Mouse (Mus musculus): ENCODE results near the gene Por. TPM values are rescaled to one million over a fixed set of nuclear protein-coding genes. Genes with fewer than 3 reads are reported as not detected.

The Por gene
- polyA plus RNA-seq, 1 experiment from 2014 or later, result 63.5 TPM

DNA sequence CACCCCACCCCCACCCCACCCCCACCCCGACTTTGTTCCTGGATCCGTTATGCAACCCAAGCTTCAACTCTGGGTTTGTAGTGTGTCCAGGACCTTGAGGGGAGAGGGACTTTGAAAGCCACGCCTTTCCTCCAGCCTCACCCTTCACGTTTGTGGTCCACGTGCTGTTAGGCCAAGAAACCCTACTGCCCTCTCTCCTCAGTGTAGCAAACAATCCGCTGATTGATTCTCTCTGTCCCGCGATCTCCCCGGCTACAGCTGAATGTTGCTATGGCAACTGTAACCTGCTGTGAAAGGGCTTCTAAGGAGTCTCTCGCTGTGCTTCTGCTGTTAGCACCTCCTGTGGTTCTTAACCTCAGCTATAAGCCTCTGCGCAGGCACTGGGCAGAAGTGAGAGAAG, 5.0 kb downstream of the Por start:
- Histone ChIP-seq H3K9me3 (replicated peaks; ENCODE audit: control insufficient read depth, low read length) (no peaks in the 10 kb centered on the region), H3K9ac (replicated peaks; ENCODE audit: low read length) (peak overlapping the region; percentile 1; the same call in 1 of the 2 replicates), H3K4me2 (ENCODE audit: low read depth, low read length) (peak overlapping the region; percentile 3), H3K36me3 (replicated peaks; ENCODE audit: control insufficient read depth, insufficient read depth, low read depth, low read length) (no peaks in the 10 kb centered on the region), H3K4me1 (ENCODE audit: control insufficient read depth, insufficient read depth, low read length) (no peaks in the 10 kb centered on the region; the same call in none of the 2 replicates), H3K27me3 (ENCODE audit: control insufficient read depth, insufficient read depth, low read length) (no peaks in the 10 kb centered on the region), H3K4me3 (ENCODE audit: low read depth, low read length) (no peak overlapping the region), H3K27ac (replicated peaks; ENCODE audit: low read depth, low read length) (peak overlapping the region; percentile 69)
- DNase-seq (ENCODE audit: low spot score) (peak; percentile 91), ATAC-seq (replicated peaks; ENCODE audit: insufficient number of reproducible peaks, low FRiP score, low TSS enrichment, low read depth) (peak; percentile 84)
- WGBS, result 0% methylated on average over 11 of the region's 11 CpGs

DNA sequence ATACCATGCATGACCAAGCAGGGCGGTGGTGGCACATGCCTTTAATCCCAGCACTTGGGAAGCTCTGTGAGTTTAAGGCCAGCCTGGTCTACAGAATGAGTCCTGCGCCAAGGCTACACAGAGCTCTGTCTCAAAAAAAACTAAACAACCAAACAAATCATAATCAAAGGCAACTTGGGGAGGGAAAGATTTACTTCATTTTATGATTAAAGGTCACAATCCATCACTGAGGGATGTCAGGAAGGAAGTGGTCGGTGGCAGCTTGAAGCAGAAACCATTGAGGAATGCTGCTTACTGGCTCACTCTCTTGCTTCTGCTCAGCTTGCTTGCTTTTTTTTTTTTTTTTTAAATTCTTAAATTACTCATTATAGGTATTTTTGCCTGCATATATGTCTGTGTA, 6.9 kb downstream of the Por start:
- DNase-seq (ENCODE audit: low spot score) (no peak), ATAC-seq (replicated peaks; ENCODE audit: insufficient number of reproducible peaks, low FRiP score, low TSS enrichment, low read depth) (no peak)
- Histone ChIP-seq H3K4me2 (ENCODE audit: low read depth, low read length) (no peak overlapping the region), H3K27me3 (ENCODE audit: control insufficient read depth, insufficient read depth, low read length) (no peaks in the 10 kb centered on the region), H3K4me3 (ENCODE audit: low read depth, low read length) (no peak overlapping the region), H3K27ac (replicated peaks; ENCODE audit: low read depth, low read length) (no peak overlapping the region), H3K4me1 (ENCODE audit: control insufficient read depth, insufficient read depth, low read length) (no peaks in the 10 kb centered on the region; the same call in 1 of the 2 replicates), H3K36me3 (replicated peaks; ENCODE audit: control insufficient read depth, insufficient read depth, low read depth, low read length) (no peaks in the 10 kb centered on the region), H3K9ac (replicated peaks; ENCODE audit: low read length) (no peak overlapping the region), H3K9me3 (replicated peaks; ENCODE audit: control insufficient read depth, low read length) (no peaks in the 10 kb centered on the region)
- 83% methylated on average over 3 of the region's 3 CpGs for WGBS

GRCm38 (mm10) chr5:135677251-135677650, 7.4 kb downstream of the Por start:
- Histone ChIP-seq H3K9ac (replicated peaks; ENCODE audit: low read length) (no peak overlapping the region), H3K27me3 (ENCODE audit: control insufficient read depth, insufficient read depth, low read length) (no peaks in the 10 kb centered on the region), H3K4me1 (ENCODE audit: control insufficient read depth, insufficient read depth, low read length) (no peaks in the 10 kb centered on the region; the same call in 1 of the 2 replicates), H3K4me3 (ENCODE audit: low read depth, low read length) (no peak overlapping the region), H3K4me2 (ENCODE audit: low read depth, low read length) (no peak overlapping the region), H3K27ac (replicated peaks; ENCODE audit: low read depth, low read length) (no peak overlapping the region), H3K9me3 (replicated peaks; ENCODE audit: control insufficient read depth, low read length) (no peaks in the 10 kb centered on the region), H3K36me3 (replicated peaks; ENCODE audit: control insufficient read depth, insufficient read depth, low read depth, low read length) (no peaks in the 10 kb centered on the region)
- 77% methylated on average over 2 of the region's 2 CpGs for WGBS
- ATAC-seq (replicated peaks; ENCODE audit: insufficient number of reproducible peaks, low FRiP score, low TSS enrichment, low read depth), result no peak
- DNase-seq (ENCODE audit: low spot score), result no peak

GRCm38 (mm10) chr5:135678481-135678880, 8.6 kb downstream of the Por start:
- Histone ChIP-seq H3K4me1 (ENCODE audit: control insufficient read depth, insufficient read depth, low read length) (no peaks in the 10 kb centered on the region; the same call in 1 of the 2 replicates), H3K27me3 (ENCODE audit: control insufficient read depth, insufficient read depth, low read length) (no peaks in the 10 kb centered on the region), H3K4me3 (ENCODE audit: low read depth, low read length) (no peak overlapping the region), H3K27ac (replicated peaks; ENCODE audit: low read depth, low read length) (no peak overlapping the region), H3K4me2 (ENCODE audit: low read depth, low read length) (no peak overlapping the region), H3K36me3 (replicated peaks; ENCODE audit: control insufficient read depth, insufficient read depth, low read depth, low read length) (no peaks in the 10 kb centered on the region), H3K9ac (replicated peaks; ENCODE audit: low read length) (no peak overlapping the region), H3K9me3 (replicated peaks; ENCODE audit: control insufficient read depth, low read length) (no peaks in the 10 kb centered on the region)
- WGBS, result 90% methylated on average over 6 of the region's 6 CpGs
- ATAC-seq (replicated peaks; ENCODE audit: insufficient number of reproducible peaks, low FRiP score, low TSS enrichment, low read depth), result no peak
- no peak for DNase-seq (ENCODE audit: low spot score)

DNA sequence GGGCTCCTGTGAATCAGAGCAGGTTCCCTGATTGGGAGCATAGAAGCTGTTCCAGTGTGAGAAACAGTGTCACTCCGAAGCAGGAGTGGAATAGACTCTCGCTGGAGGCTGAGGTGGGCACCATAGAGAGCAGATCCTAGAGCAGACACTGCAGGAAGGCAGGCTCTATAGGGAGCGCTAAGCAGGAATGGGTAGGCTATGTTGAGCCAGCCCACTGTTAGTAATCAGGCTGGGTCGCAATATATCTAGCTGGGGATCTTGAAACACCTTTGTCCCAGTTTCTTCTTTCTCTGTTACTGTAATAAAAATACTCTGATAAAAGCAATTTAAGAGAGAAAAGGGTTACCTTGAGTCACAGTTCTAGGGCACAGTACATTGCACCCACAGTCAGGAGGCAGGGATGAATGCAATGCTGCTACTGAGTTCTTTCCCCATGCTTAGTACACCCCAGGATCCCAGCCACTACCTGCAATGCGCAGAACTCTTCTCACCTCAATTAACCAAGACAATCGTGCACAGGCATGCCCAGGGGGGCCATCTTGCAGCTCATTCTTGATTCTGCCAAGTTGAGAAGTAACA, 11.2 kb downstream of the Por start:
- Histone ChIP-seq H3K27me3 (ENCODE audit: control insufficient read depth, insufficient read depth, low read length) (no peaks in the 10 kb centered on the region), H3K4me3 (ENCODE audit: low read depth, low read length) (no peak overlapping the region), H3K4me2 (ENCODE audit: low read depth, low read length) (no peak overlapping the region), H3K9ac (replicated peaks; ENCODE audit: low read length) (no peak overlapping the region), H3K4me1 (ENCODE audit: control insufficient read depth, insufficient read depth, low read length) (no peaks in the 10 kb centered on the region), H3K27ac (replicated peaks; ENCODE audit: low read depth, low read length) (no peak overlapping the region), H3K9me3 (replicated peaks; ENCODE audit: control insufficient read depth, low read length) (no peaks in the 10 kb centered on the region), H3K36me3 (replicated peaks; ENCODE audit: control insufficient read depth, insufficient read depth, low read depth, low read length) (no peaks in the 10 kb centered on the region)
- ATAC-seq (replicated peaks; ENCODE audit: insufficient number of reproducible peaks, low FRiP score, low TSS enrichment, low read depth), result no peak
- 77% methylated on average over 6 of the region's 6 CpGs for WGBS
- no peak for DNase-seq (ENCODE audit: low spot score)

- H3K4me2 ChIP-seq (ENCODE audit: low read depth, low read length), result no peak overlapping the region
- ATAC-seq (replicated peaks; ENCODE audit: insufficient number of reproducible peaks, low FRiP score, low TSS enrichment, low read depth), result no peak
- DNase-seq (ENCODE audit: low spot score), result no peak
- no peak overlapping the region for H3K27ac ChIP-seq (replicated peaks; ENCODE audit: low read depth, low read length)
- H3K9ac ChIP-seq (replicated peaks; ENCODE audit: low read length), result no peak overlapping the region
- no peaks in the 10 kb centered on the region for H3K4me1 ChIP-seq (ENCODE audit: control insufficient read depth, insufficient read depth, low read length)
- no peaks in the 10 kb centered on the region for H3K9me3 ChIP-seq (replicated peaks; ENCODE audit: control insufficient read depth, low read length)
- no peak overlapping the region for H3K4me3 ChIP-seq (ENCODE audit: low read depth, low read length)
- no peaks in the 10 kb centered on the region for H3K36me3 ChIP-seq (replicated peaks; ENCODE audit: control insufficient read depth, insufficient read depth, low read depth, low read length)
- no peaks in the 10 kb centered on the region for H3K27me3 ChIP-seq (ENCODE audit: control insufficient read depth, insufficient read depth, low read length)
- WGBS, result 95% methylated on average over 5 of the region's 5 CpGs
Observed at GRCm38 (mm10) chr5:135682009-135682408, 12.2 kb downstream of the Por start.

DNA sequence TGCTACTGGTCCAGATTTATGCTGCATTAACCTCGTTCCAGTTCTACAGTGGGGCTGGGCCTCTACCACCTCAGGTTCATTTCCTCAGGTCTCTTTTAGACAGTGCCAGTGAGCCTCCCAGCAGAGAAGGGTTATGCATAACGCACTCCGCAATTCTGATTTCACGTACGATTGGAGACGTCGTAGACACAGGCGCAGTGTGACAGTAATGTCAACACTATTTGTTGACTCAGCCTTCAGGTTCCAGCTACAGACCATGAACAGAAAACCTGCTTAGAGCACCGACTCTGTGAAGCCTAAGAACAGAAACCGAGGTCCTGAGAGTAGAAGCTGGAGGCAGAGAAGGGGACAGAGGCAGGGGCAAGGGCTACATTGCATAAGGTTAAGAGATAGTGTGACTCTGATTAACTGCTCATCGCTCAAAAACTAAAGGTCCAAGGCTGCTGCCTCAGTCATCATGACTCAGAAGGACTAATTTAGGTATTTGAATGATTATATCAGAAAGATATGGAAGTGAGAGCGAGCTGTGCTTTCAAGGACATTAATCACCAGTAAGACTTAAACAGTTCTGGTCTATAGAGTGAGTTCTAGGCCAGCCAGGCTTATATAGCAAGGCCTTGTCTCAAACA, 13.2 kb downstream of the Por start:
- Histone ChIP-seq H3K27ac (replicated peaks; ENCODE audit: low read depth, low read length) (no peak overlapping the region), H3K4me2 (ENCODE audit: low read depth, low read length) (no peak overlapping the region), H3K9me3 (replicated peaks; ENCODE audit: control insufficient read depth, low read length) (no peaks in the 10 kb centered on the region), H3K4me3 (ENCODE audit: low read depth, low read length) (no peak overlapping the region), H3K27me3 (ENCODE audit: control insufficient read depth, insufficient read depth, low read length) (no peaks in the 10 kb centered on the region), H3K36me3 (replicated peaks; ENCODE audit: control insufficient read depth, insufficient read depth, low read depth, low read length) (no peaks in the 10 kb centered on the region), H3K4me1 (ENCODE audit: control insufficient read depth, insufficient read depth, low read length) (no peaks in the 10 kb centered on the region), H3K9ac (replicated peaks; ENCODE audit: low read length) (no peak overlapping the region)
- WGBS, result 88% methylated on average over 12 of the region's 12 CpGs
- DNase-seq (ENCODE audit: low spot score) (no peak), ATAC-seq (replicated peaks; ENCODE audit: insufficient number of reproducible peaks, low FRiP score, low TSS enrichment, low read depth) (no peak)

DNA sequence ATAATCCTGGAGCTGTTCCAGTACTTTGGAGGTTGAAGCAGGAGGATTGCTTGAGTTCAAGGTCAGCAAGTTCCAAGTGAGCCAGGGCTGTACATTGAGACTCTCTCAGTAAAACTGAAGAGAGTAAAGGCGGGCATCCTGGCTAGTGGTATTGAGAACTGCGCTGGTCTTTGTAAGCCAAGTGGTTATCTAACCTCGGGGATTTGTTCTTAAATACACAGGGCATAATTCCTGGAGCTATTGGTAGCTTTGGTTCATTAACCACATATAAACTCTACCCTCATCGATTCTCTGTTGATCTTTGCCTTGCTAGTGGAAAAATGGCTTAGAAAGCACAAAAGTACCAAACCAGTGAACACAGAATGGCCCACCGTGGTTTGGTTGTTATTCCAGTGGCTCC, 20.6 kb downstream of the Por start:
- H3K9me3 ChIP-seq (replicated peaks; ENCODE audit: control insufficient read depth, low read length), result no peaks in the 10 kb centered on the region
- no peak for ATAC-seq (replicated peaks; ENCODE audit: insufficient number of reproducible peaks, low FRiP score, low TSS enrichment, low read depth)
- H3K27me3 ChIP-seq (ENCODE audit: control insufficient read depth, insufficient read depth, low read length), result no peaks in the 10 kb centered on the region
- H3K36me3 ChIP-seq (replicated peaks; ENCODE audit: control insufficient read depth, insufficient read depth, low read depth, low read length), result no peaks in the 10 kb centered on the region
- peak overlapping the region; percentile 92; the same call in 1 of the 2 replicates for H3K4me2 ChIP-seq (ENCODE audit: low read depth, low read length)
- peak overlapping the region; percentile 67; the same call in 1 of the 2 replicates for H3K9ac ChIP-seq (replicated peaks; ENCODE audit: low read length)
- no peak for DNase-seq (ENCODE audit: low spot score)
- H3K27ac ChIP-seq (replicated peaks; ENCODE audit: low read depth, low read length), result no peak overlapping the region
- no peak overlapping the region for H3K4me3 ChIP-seq (ENCODE audit: low read depth, low read length)
- 90% methylated on average over 5 of the region's 5 CpGs for WGBS
- H3K4me1 ChIP-seq (ENCODE audit: control insufficient read depth, insufficient read depth, low read length), result no peaks in the 10 kb centered on the region

Measured in embryonic facial prominence, embryonic 11.5 days (tissue).